Mouse (Mus musculus) kidney, adult 2 months (tissue): ENCODE measurements around the gene Gm20481. TPM values are rescaled to one million over a fixed set of nuclear protein-coding genes. Genes with fewer than 3 reads are reported as not detected.
A peak's percentile ranks its signal among the peaks of the same experiment; 100 is the strongest.
"Not testable (repeated sequence)": the region's sequence is repeated elsewhere in the genome, so short reads cannot be mapped to it uniquely, and the experiment has no call there.

Source experiments
- DNase-seq: peaks from one replicate; pipeline ENCODE4 v3.0.0; 2021
- H3K27ac ChIP-seq: fragments of 200-500 bp; 2 replicates; pipeline ENCODE4 v1.5.1; 2012; ENCODE audit warnings: low read depth, low read length, control low read depth, inconsistent platforms; ENCODE audit not compliant: insufficient read depth
- H3K27me3 ChIP-seq: fragments of 200-500 bp; replicated peaks from 2 replicates; pipeline ENCODE4 v1.6.1; 2012; ENCODE audit warnings: mild to moderate bottlenecking, moderate library complexity, low read length, inconsistent platforms; ENCODE audit not compliant: control insufficient read depth, insufficient read depth
- H3K36me3 ChIP-seq: fragments of 200-500 bp; 2 replicates; pipeline ENCODE4 v1.6.1; 2012; ENCODE audit warnings: mild to moderate bottlenecking, moderate library complexity, low read length, inconsistent platforms; ENCODE audit not compliant: control insufficient read depth, insufficient read depth
- H3K4me1 ChIP-seq: fragments of 200-500 bp; 2 replicates; pipeline ENCODE4 v1.6.1; 2011; ENCODE audit warnings: low read length; ENCODE audit not compliant: control insufficient read depth, insufficient read depth
- H3K4me3 ChIP-seq: fragments of 200-500 bp; 2 replicates; pipeline ENCODE4 v1.5.1; 2011; ENCODE audit warnings: mild to moderate bottlenecking, low read depth, low read length, control low read depth; ENCODE audit not compliant: insufficient read depth
- CTCF ChIP-seq: fragments of 200-500 bp; conservative IDR thresholded peaks from 2 replicates; pipeline ENCODE4 v1.5.1; 2011; ENCODE audit warnings: low read depth, mild to moderate bottlenecking, control low read depth, low read length, moderate library complexity, mixed read lengths; ENCODE audit not compliant: insufficient read depth, insufficient read length
- POLR2A ChIP-seq: fragments of 200-500 bp; IDR thresholded peaks from one replicate; pipeline ENCODE4 v1.6.1; 2011; ENCODE audit warnings: low read depth, low read length, control low read depth
- WGBS: fragments of 180-500 bp; shearing (Covaris S2); methylation state at CpG from one replicate; pipeline ENCODE4 v1.1.7; 2018; 5-methylcytosine and 5-hydroxymethylcytosine counted together
- polyA plus RNA-seq: library from polyadenylated mRNA; depleted of rRNA; stranded (reverse); fragments of >200 nt; gene quantifications from 2 replicates; pipeline ENCODE4 v1.2.3, GENCODE M21; 2012

Gm20481 gene
- polyA plus RNA-seq, 1 experiment = not detected

- Histone ChIP-seq H3K4me3 (peak within 1 kb of the TSS; percentile 68), H3K27ac (peak within 1 kb of the TSS; percentile 98)
- DNase-seq = peak; percentile 96
- peak; percentile 51 for TF ChIP-seq POLR2A
- H3K27me3 ChIP-seq, H3K36me3 ChIP-seq, H3K4me1 ChIP-seq: not testable (repeated sequence)
- under 1% methylated on average over 29 of the region's 32 CpGs for WGBS
These were observed 10.5 kb upstream of the Gm20481 start, which contains the start of gene Hspa1b for GRCm38 (mm10) chr17:34959130-34959778. Hspa1b (minus strand) TSS chr17:34959238.

GRCm38 (mm10) chr17:34959881-34960515 is 9.7 kb upstream of the Gm20481 start:
- peak; percentile 84 for DNase-seq
- Histone ChIP-seq H3K36me3 (no peaks in the 10 kb centered on the region), H3K4me3 (peak overlapping the region; percentile 24), H3K27ac (peak overlapping the region; percentile 98), H3K4me1 (peaks cover 6% of the 10 kb centered on the region; the same call in 1 of the 2 replicates), H3K27me3 (no peaks in the 10 kb centered on the region)
- 7% methylated on average over 12 of the region's 12 CpGs for WGBS
- TF ChIP-seq CTCF = no peak

- TF ChIP-seq POLR2A (no peak), CTCF (no peak)
- H3K27ac ChIP-seq = peak overlapping the region; percentile 83; the same call in 1 of the 2 replicates
- no peaks in the 10 kb centered on the region for H3K27me3 ChIP-seq
- peaks cover 9% of the 10 kb centered on the region; the same call in 1 of the 2 replicates for H3K4me1 ChIP-seq
- H3K4me3 ChIP-seq = no peak overlapping the region
- no peaks in the 10 kb centered on the region for H3K36me3 ChIP-seq
- DNase-seq = peak; percentile 60
These were observed 8.8 kb upstream of the Gm20481 start for GRCm38 (mm10) chr17:34960702-34961493.

- TF ChIP-seq CTCF (no peak), POLR2A (no peak)
- Histone ChIP-seq H3K4me1 (peaks cover 9% of the 10 kb centered on the region; the same call in 1 of the 2 replicates), H3K27me3 (no peaks in the 10 kb centered on the region), H3K36me3 (no peaks in the 10 kb centered on the region), H3K27ac (peak overlapping the region; percentile 83), H3K4me3 (no peak overlapping the region)
- DNase-seq = no peak
- WGBS = 45% methylated on average over 3 of the region's 3 CpGs
These were observed 7.6 kb upstream of the Gm20481 start for GRCm38 (mm10) chr17:34962125-34962524.

GRCm38 (mm10) chr17:34962841-34963240 is 6.9 kb upstream of the Gm20481 start:
- TF ChIP-seq CTCF (no peak), POLR2A (no peak)

GRCm38 (mm10) chr17:34964640-34965049 is 5.1 kb upstream of the Gm20481 start:
- WGBS = 42% methylated on average over 1 of the region's 1 CpGs
- H3K27ac ChIP-seq = peak overlapping the region; percentile 85
- peak; percentile 75 for DNase-seq

More at GRCm38 (mm10) chr17:34962841-34963240, 6.9 kb upstream of the Gm20481 start:
- Histone ChIP-seq H3K36me3 (no peaks in the 10 kb centered on the region), H3K4me3 (no peak overlapping the region), H3K4me1 (peaks cover 9% of the 10 kb centered on the region; the same call in 1 of the 2 replicates), H3K27ac (0 out of 2 replicates have a peak overlapping the region, but pooled peaks have one; percentile 39), H3K27me3 (no peaks in the 10 kb centered on the region)
- WGBS = 82% methylated on average over 1 of the region's 1 CpGs
- no peak for DNase-seq

GRCm38 (mm10) chr17:34965627-34966026 is 4.1 kb upstream of the Gm20481 start:
- H3K4me3 ChIP-seq = no peak overlapping the region
- H3K27ac ChIP-seq = peak overlapping the region; percentile 15; the same call in 1 of the 2 replicates
- TF ChIP-seq POLR2A (no peak), CTCF (no peak)
- H3K4me1 ChIP-seq = 0 out of 2 replicates have a peak, but pooled peaks cover 5% of the 10 kb centered on the region
- DNase-seq = no peak
- no peaks in the 10 kb centered on the region for H3K27me3 ChIP-seq
- WGBS = 69% methylated on average over 5 of the region's 5 CpGs
- H3K36me3 ChIP-seq = no peaks in the 10 kb centered on the region

More at GRCm38 (mm10) chr17:34964640-34965049, 5.1 kb upstream of the Gm20481 start:
- Histone ChIP-seq H3K4me1 (peaks cover 9% of the 10 kb centered on the region; the same call in 1 of the 2 replicates), H3K27me3 (no peaks in the 10 kb centered on the region), H3K36me3 (no peaks in the 10 kb centered on the region), H3K4me3 (no peak overlapping the region)
- no peak for TF ChIP-seq CTCF

GRCm38 (mm10) chr17:34970850-34971249 is 1.1 kb downstream of the Gm20481 start:
- not testable (repeated sequence) for H3K4me1 ChIP-seq, H3K27ac ChIP-seq, H3K36me3 ChIP-seq, DNase-seq, H3K4me3 ChIP-seq, H3K27me3 ChIP-seq
- 35% methylated on average over 25 of the region's 37 CpGs for WGBS

- WGBS = under 1% methylated on average over 27 of the region's 43 CpGs
- not testable (repeated sequence) for H3K27me3 ChIP-seq, DNase-seq, H3K36me3 ChIP-seq, H3K4me1 ChIP-seq, H3K27ac ChIP-seq
- peak overlapping the region; percentile 21; the same call in 1 of the 2 replicates for H3K4me3 ChIP-seq
These were observed 2.0 kb downstream of the Gm20481 start for GRCm38 (mm10) chr17:34971694-34972068.
